36 mouse cellular contexts compared by ENCODE assay signal in genomic region chr9:62296891-62297290, GRCm38 (mm10). TPM values are rescaled to one million over a fixed set of nuclear protein-coding genes. Genes with fewer than 3 reads are reported as not detected.
"Had no signal": no experiment of that assay in that cellular context is flagged by ENCODE, and none has a peak within 500 bp of the region (broad histone marks: within the 10 kb centered on the region; RNA-seq: fewer than 3 reads in every experiment).

No protein-coding gene starts in this region.

- H3K27ac ChIP-seq: gastrocnemius, adult 2 months; heart, embryonic 10.5 days; hindbrain, embryonic 10.5 days; hindbrain, embryonic 12.5 days; hindbrain, embryonic 14.5 days; intestine, embryonic 15.5 days; left cerebral cortex, adult 2 months; limb, embryonic 10.5 days; limb, embryonic 12.5 days; liver, embryonic 13.5 days had no signal

- H3K36me3 ChIP-seq: heart, embryonic 10.5 days; heart, embryonic 12.5 days; hindbrain, embryonic 10.5 days; hindbrain, embryonic 12.5 days; intestine, embryonic 15.5 days; limb, embryonic 10.5 days; limb, embryonic 12.5 days; liver, embryonic 13.5 days had no signal

- H3K9me3 ChIP-seq: heart, embryonic 10.5 days; heart, embryonic 12.5 days; hindbrain, embryonic 10.5 days; hindbrain, embryonic 12.5 days; intestine, embryonic 15.5 days; limb, embryonic 10.5 days; limb, embryonic 12.5 days; liver, embryonic 13.5 days had no signal

- H3K4me2 ChIP-seq: heart, embryonic 12.5 days; hindbrain, embryonic 12.5 days; hindbrain, embryonic 14.5 days; intestine, embryonic 15.5 days; limb, embryonic 12.5 days; liver, embryonic 11.5 days; liver, embryonic 13.5 days had no signal

- H3K4me1 ChIP-seq: intestine, embryonic 15.5 days; limb, embryonic 10.5 days; limb, embryonic 12.5 days; liver, embryonic 13.5 days had no signal

- ATAC-seq: hindbrain, embryonic 16.5 days; inflammation-experienced regulatory T-cells, adult 6 months; intestine, embryonic 15.5 days; intestine, postnatal 0 days had no signal

- H3K9ac ChIP-seq: heart, embryonic 12.5 days; hindbrain, embryonic 12.5 days; hindbrain, embryonic 14.5 days; intestine, embryonic 15.5 days; limb, embryonic 12.5 days; liver, embryonic 13.5 days had no signal

- DNase-seq: gastrocnemius, adult 2 months; gastrocnemius, postnatal 10 days; gastrocnemius, postnatal 25 days; heart, adult 18-20 months; heart, postnatal 10 days; heart, postnatal 4 days; kidney, adult 18-20 months; kidney, adult 8-10 months; kidney, postnatal 10 days; kidney, postnatal 25 days; kidney, postnatal 4 days; liver; liver, embryonic 13.5 days had no signal

- H3K4me3 ChIP-seq: gastrocnemius, adult 2 months; heart, embryonic 10.5 days; heart, embryonic 12.5 days; hindbrain, embryonic 10.5 days; hindbrain, embryonic 12.5 days; intestine, embryonic 15.5 days; left cerebral cortex, adult 2 months; limb, embryonic 10.5 days; limb, embryonic 12.5 days; liver, embryonic 13.5 days had no signal

- H3K27me3 ChIP-seq: heart, embryonic 12.5 days; hindbrain, embryonic 12.5 days; intestine, embryonic 15.5 days; limb, embryonic 12.5 days; liver, embryonic 13.5 days had no signal

RNA-seq across cellular contexts. Expression of gene Spesp1, which starts 14.9 kb away (rescaled TPM):
- total RNA-seq: gastrocnemius, adult 2 months; gastrocnemius, postnatal 10 days; gastrocnemius, postnatal 25 days; gastrocnemius, postnatal 4 days; granulocyte monocyte progenitor cell, adult 5-6 weeks; heart, adult 18-20 months; heart, adult 8-10 months; heart, postnatal 10 days; heart, postnatal 25 days; heart, postnatal 4 days; left cerebral cortex, postnatal 14 days had no signal
- polyA plus RNA-seq: heart, embryonic 10.5 days; heart, embryonic 12.5 days; heart, embryonic 14.5 days; heart, embryonic 16.5 days; hindbrain, embryonic 10.5 days; hindbrain, embryonic 12.5 days; hindbrain, embryonic 14.5 days; hindbrain, embryonic 16.5 days; inflammation-experienced regulatory T-cells, adult 6 months; intestine, embryonic 15.5 days; intestine, postnatal 0 days; kidney, embryonic 14.5 days; kidney, embryonic 16.5 days; limb, embryonic 10.5 days; limb, embryonic 12.5 days; limb, embryonic 14.5 days; liver, embryonic 11.5 days; liver, embryonic 13.5 days had no signal
